Mouse (Mus musculus) mouse trophoblast stem cell (cell line): Measurements from ENCODE around the gene Ttc19.

ENCODE experiments used
- in situ Hi-C, 2 experiments: fragments of 300-500 bp; cut with MseI, MboI; formaldehyde crosslinking; loops; 2 replicates in 1 of 2; 3 replicates in 1 of 2; pipeline ENCODE4 v1.15.1; 2025

Ttc19 gene

GRCm38 (mm10) chr11:62280675-62281600, at the start of gene Ttc19, which contains the start of gene Zswim7:
Gene Ttc19, plus strand, starts transcription at chr11:62281473.
Gene Zswim7, minus strand, starts transcription at chr11:62281375.
- in situ Hi-C loops, result loop anchor here in 1 of 2 experiments (5.0 kb wide), 1 partner anchor 234 kb away; no protein-coding TSS in a partner anchor

GRCm38 (mm10) chr11:62240631-62241261, 40.5 kb upstream of the Ttc19 start:
- in situ Hi-C loops, result no loop called here

GRCm38 (mm10) chr11:62243871-62244270, 37.4 kb upstream of the Ttc19 start:
- in situ Hi-C loops, result no loop called here

GRCm38 (mm10) chr11:62244471-62244870, 36.8 kb upstream of the Ttc19 start:
- in situ Hi-C loops, result no loop called here

GRCm38 (mm10) chr11:62247759-62248400, 33.4 kb upstream of the Ttc19 start:
- in situ Hi-C loops, result no loop called here

- in situ Hi-C loops, result no loop called here
Observed at GRCm38 (mm10) chr11:62248401-62249244, 32.6 kb upstream of the Ttc19 start, which contains the start of gene Adora2b. Gene Adora2b, plus strand, starts transcription at chr11:62248984.

- in situ Hi-C loops, result no loop called here
Observed at GRCm38 (mm10) chr11:62249266-62250037, 31.8 kb upstream of the Ttc19 start.

- in situ Hi-C loops, result no loop called here
Observed at GRCm38 (mm10) chr11:62251047-62251446, 30.2 kb upstream of the Ttc19 start.

- in situ Hi-C loops, result no loop called here
Observed at GRCm38 (mm10) chr11:62253380-62253779, 27.9 kb upstream of the Ttc19 start.

GRCm38 (mm10) chr11:62259214-62259613, 22.1 kb upstream of the Ttc19 start:
- in situ Hi-C loops, result no loop called here

- in situ Hi-C loops, result no loop called here
Observed at GRCm38 (mm10) chr11:62263599-62263998, 17.7 kb upstream of the Ttc19 start.

- in situ Hi-C loops, result no loop called here
Observed at GRCm38 (mm10) chr11:62264018-62264417, 17.3 kb upstream of the Ttc19 start.

GRCm38 (mm10) chr11:62265642-62266041, 15.6 kb upstream of the Ttc19 start:
- in situ Hi-C loops, result no loop called here

- in situ Hi-C loops, result no loop called here
Observed at GRCm38 (mm10) chr11:62266466-62267214, 14.6 kb upstream of the Ttc19 start.

- in situ Hi-C loops, result no loop called here
Observed at GRCm38 (mm10) chr11:62268381-62268780, 12.9 kb upstream of the Ttc19 start.

- in situ Hi-C loops, result no loop called here
Observed at GRCm38 (mm10) chr11:62269097-62269496, 12.2 kb upstream of the Ttc19 start.

GRCm38 (mm10) chr11:62270851-62271250, 10.4 kb upstream of the Ttc19 start:
- in situ Hi-C loops, result loop anchor here (5.0 to 10.0 kb wide), 2 partner anchors 316 to 319 kb away; partner anchors contain the start of gene Specc1 (in 1 of the 2)

GRCm38 (mm10) chr11:62277086-62277485, 4.2 kb upstream of the Ttc19 start:
- in situ Hi-C loops, result loop anchor here (5.0 to 10.0 kb wide), 3 partner anchors 150 to 322 kb away; partner anchors contain the start of gene Specc1 (in 1 of the 2)

GRCm38 (mm10) chr11:62278027-62278426, 3.2 kb upstream of the Ttc19 start:
- in situ Hi-C loops, result loop anchor here (5.0 to 10.0 kb wide), 3 partner anchors 151 to 323 kb away; partner anchors contain the start of gene Specc1 (in 1 of the 2)
